Comparison of ENCODE assay signal across 17 mouse cellular contexts in the genomic region with DNA sequence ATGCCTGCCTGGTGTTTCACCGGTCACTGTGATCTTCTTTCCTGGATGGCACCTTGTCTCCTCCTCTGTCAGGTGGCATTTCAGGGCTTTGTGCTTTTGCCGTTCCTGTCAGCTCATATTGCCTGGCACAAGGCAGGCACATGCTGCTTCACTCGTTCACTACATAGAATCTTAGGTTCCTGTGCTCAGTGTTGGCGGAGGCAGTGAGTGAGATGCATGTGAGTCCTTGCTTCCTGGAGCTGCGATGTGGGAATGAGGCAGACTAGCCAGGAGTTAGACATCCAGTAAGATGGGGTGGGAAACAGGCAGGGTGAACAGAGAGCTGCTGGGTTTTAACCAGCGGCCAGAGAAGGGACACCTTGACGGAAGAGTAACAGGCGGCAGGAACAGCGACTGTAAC.
A peak's percentile ranks its signal among the peaks of the same experiment; 100 is the strongest.
DNase-seq lines count a peak whose midpoint lies in the region; ATAC-seq and TF ChIP-seq lines count a peak whose summit lies in the region.
"Had no signal": no experiment of that assay in that cellular context is flagged by ENCODE, and none has a peak within 500 bp of the region (broad histone marks: within the 10 kb centered on the region; RNA-seq: fewer than 3 reads in every experiment).

No protein-coding gene starts in this region.

- intact Hi-C loops in left cerebral cortex, postnatal 36 days (cut with DNase I), result no loop called here
- intact Hi-C loops in heart, postnatal 14 days (cut with DNase I), result no loop called here

- no peak overlapping the region for H3K27ac ChIP-seq in hindbrain, embryonic 13.5 days
- no peak overlapping the region for H3K27ac ChIP-seq in hindbrain, embryonic 12.5 days
- no peak overlapping the region for H3K27ac ChIP-seq in embryonic facial prominence, embryonic 12.5 days
- no peak overlapping the region for H3K27ac ChIP-seq in limb, embryonic 14.5 days (replicated peaks; ENCODE audit: low read depth, low read length)
- H3K27ac ChIP-seq: stomach, embryonic 15.5 days had no signal

- ATAC-seq in hindbrain, embryonic 13.5 days (ENCODE audit: low FRiP score), result no peak
- no peak for ATAC-seq in hindbrain, embryonic 12.5 days (ENCODE audit: low FRiP score)
- ATAC-seq in embryonic facial prominence, embryonic 12.5 days (ENCODE audit: insufficient number of reproducible peaks, insufficient read depth, low FRiP score, low TSS enrichment), result no peak
- no peak for ATAC-seq in limb, embryonic 14.5 days (ENCODE audit: low FRiP score, low read depth)
- ATAC-seq: liver, postnatal 0 days had no signal

- WGBS in hindbrain, embryonic 13.5 days, result 91% methylated on average over 9 of the region's 9 CpGs
- 88% methylated on average over 9 of the region's 9 CpGs for WGBS in hindbrain, embryonic 12.5 days
- 80% methylated on average over 9 of the region's 9 CpGs for WGBS in embryonic facial prominence, embryonic 12.5 days
- 79% methylated on average over 9 of the region's 9 CpGs for WGBS in limb, embryonic 14.5 days

- H3K4me3 ChIP-seq in hindbrain, embryonic 13.5 days, result no peak overlapping the region
- H3K4me3 ChIP-seq in hindbrain, embryonic 12.5 days, result no peak overlapping the region
- H3K4me3 ChIP-seq in embryonic facial prominence, embryonic 12.5 days, result no peak overlapping the region
- H3K4me3 ChIP-seq in limb, embryonic 14.5 days (replicated peaks; ENCODE audit: low read length), result 0 out of 2 replicates have a peak overlapping the region, but pooled peaks have one; percentile 0
- H3K4me3 ChIP-seq: stomach, embryonic 15.5 days had no signal

- H3K4me2 ChIP-seq in hindbrain, embryonic 13.5 days, result no peak overlapping the region
- H3K4me2 ChIP-seq in hindbrain, embryonic 12.5 days (replicated peaks), result no peak overlapping the region
- 0 out of 2 replicates have a peak overlapping the region, but pooled peaks have one; percentile 4 for H3K4me2 ChIP-seq in embryonic facial prominence, embryonic 12.5 days (replicated peaks)
- peak overlapping the region; percentile 95 for H3K4me2 ChIP-seq in limb, embryonic 14.5 days (replicated peaks; ENCODE audit: low read depth, low read length, severe bottlenecking)
- H3K4me2 ChIP-seq: stomach, embryonic 15.5 days had no signal

- peak; percentile 65 to 67 for DNase-seq in left cerebral cortex, postnatal 36 days (ENCODE audit: low spot score in 2 of 2)
- no peak for DNase-seq in left cerebral cortex, adult 11 months (ENCODE audit: low spot score)
- DNase-seq in limb, embryonic 14.5 days (ENCODE audit: low spot score), result no peak
- no peak for DNase-seq in heart, postnatal 14 days
- DNase-seq in layer of hippocampus, postnatal 10 days (ENCODE audit: low spot score in 2 of 2), result no peak
- DNase-seq: adrenal gland, postnatal 14 days; cerebellum, postnatal 25 days; heart, adult 11 months; kidney, postnatal 4 days; liver, postnatal 0 days; lung, postnatal 4 days; thymus, postnatal 14 days had no signal

- H3K27me3 ChIP-seq in hindbrain, embryonic 13.5 days, result no peaks in the 10 kb centered on the region
- peaks cover 3% of the 10 kb centered on the region; the same call in 1 of the 2 replicates for H3K27me3 ChIP-seq in hindbrain, embryonic 12.5 days
- no peaks in the 10 kb centered on the region for H3K27me3 ChIP-seq in embryonic facial prominence, embryonic 12.5 days
- H3K27me3 ChIP-seq in limb, embryonic 14.5 days (ENCODE audit: control insufficient read depth, insufficient read depth, low read length), result no peaks in the 10 kb centered on the region
- H3K27me3 ChIP-seq: stomach, embryonic 15.5 days had no signal

- no peak for TF ChIP-seq POLR2A in limb, embryonic 14.5 days (IDR thresholded peaks at IDR 0.05; ENCODE audit: borderline replicate concordance, extremely low read depth, insufficient read depth, insufficient read length)

- H3K36me3 ChIP-seq in hindbrain, embryonic 13.5 days, result no peaks in the 10 kb centered on the region
- no peaks in the 10 kb centered on the region for H3K36me3 ChIP-seq in hindbrain, embryonic 12.5 days
- no peaks in the 10 kb centered on the region for H3K36me3 ChIP-seq in embryonic facial prominence, embryonic 12.5 days
- H3K36me3 ChIP-seq in limb, embryonic 14.5 days (ENCODE audit: control insufficient read depth, insufficient read depth, low read length), result no peaks in the 10 kb centered on the region
- H3K36me3 ChIP-seq: G1E; stomach, embryonic 15.5 days had no signal

- no peaks in the 10 kb centered on the region for H3K9me3 ChIP-seq in hindbrain, embryonic 13.5 days
- H3K9me3 ChIP-seq in hindbrain, embryonic 12.5 days (replicated peaks), result no peaks in the 10 kb centered on the region
- H3K9me3 ChIP-seq in embryonic facial prominence, embryonic 12.5 days, result no peaks in the 10 kb centered on the region
- no peaks in the 10 kb centered on the region for H3K9me3 ChIP-seq in limb, embryonic 14.5 days (ENCODE audit: control insufficient read depth, low read length)
- H3K9me3 ChIP-seq: G1E; stomach, embryonic 15.5 days had no signal

- H3K4me1 ChIP-seq in hindbrain, embryonic 13.5 days (replicated peaks), result peaks cover 49% of the 10 kb centered on the region
- peaks cover 39% of the 10 kb centered on the region for H3K4me1 ChIP-seq in hindbrain, embryonic 12.5 days
- peaks cover 31% of the 10 kb centered on the region for H3K4me1 ChIP-seq in embryonic facial prominence, embryonic 12.5 days
- peaks cover 24% of the 10 kb centered on the region for H3K4me1 ChIP-seq in limb, embryonic 14.5 days (ENCODE audit: control insufficient read depth, insufficient read depth, low read length)

- H3K9ac ChIP-seq in hindbrain, embryonic 13.5 days, result peak overlapping the region; percentile 10; the same call in 1 of the 2 replicates
- H3K9ac ChIP-seq in hindbrain, embryonic 12.5 days, result no peak overlapping the region
- H3K9ac ChIP-seq in embryonic facial prominence, embryonic 12.5 days, result no peak overlapping the region
- no peak overlapping the region for H3K9ac ChIP-seq in limb, embryonic 14.5 days (ENCODE audit: low read depth, low read length, severe bottlenecking)
- H3K9ac ChIP-seq: liver, postnatal 0 days; stomach, embryonic 15.5 days had no signal

Comparison
In these comparisons a context has a peak if more than half of its experiments do, and no peak if none do; other contexts are left out.
1. DNase-seq: peak in left cerebral cortex, postnatal 36 days (2 of 2); none in left cerebral cortex, adult 11 months (single experiment), limb, embryonic 14.5 days (single experiment), heart, postnatal 14 days (0 of 2) and layer of hippocampus, postnatal 10 days (0 of 2).
2. H3K4me2 ChIP-seq: peak in embryonic facial prominence, embryonic 12.5 days (single experiment) and limb, embryonic 14.5 days (single experiment); none in hindbrain, embryonic 13.5 days (single experiment) and hindbrain, embryonic 12.5 days (single experiment).